Mouse (Mus musculus): ENCODE measurements around the gene Rtn2.

DNA sequence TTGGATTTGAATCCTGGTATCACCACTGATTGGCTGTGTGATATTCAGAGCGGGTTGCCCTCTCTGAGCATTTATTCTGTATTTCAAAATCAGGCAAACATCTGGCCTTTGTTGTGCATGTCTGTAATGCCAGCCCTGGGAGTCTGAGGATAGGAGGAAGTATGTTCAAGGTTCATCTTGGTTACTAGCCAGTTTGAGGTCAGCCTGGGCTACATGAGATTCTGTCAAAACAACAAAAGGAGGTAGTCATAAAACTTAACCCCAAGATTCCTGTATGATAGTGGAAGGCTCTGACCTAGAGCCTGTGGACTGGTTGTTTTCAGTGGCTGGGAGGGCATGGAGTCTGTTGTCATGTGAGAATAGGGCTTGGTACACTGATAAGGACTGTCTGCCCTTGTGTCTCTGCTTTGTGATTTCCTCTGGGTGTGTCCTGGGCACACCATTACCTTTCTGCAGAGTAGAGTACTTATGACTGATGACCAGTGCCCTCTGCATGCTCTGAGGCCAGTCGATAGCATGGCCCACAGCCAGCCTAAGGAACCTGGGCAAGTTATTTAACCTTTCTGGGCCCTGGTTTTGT, 47.2 kb upstream of the Rtn2 start:
- TF ChIP-seq GATA1 (IDR thresholded peaks at IDR 0.05; ENCODE audit: low read length): no peak
- no peak for TF ChIP-seq TAL1 (IDR thresholded peaks at IDR 0.05; ENCODE audit: low read length)

Measured in erythroblast, embryonic 14.5 days (primary cell).